Mouse (Mus musculus): Measurements from ENCODE around the gene Pdilt.

DNA sequence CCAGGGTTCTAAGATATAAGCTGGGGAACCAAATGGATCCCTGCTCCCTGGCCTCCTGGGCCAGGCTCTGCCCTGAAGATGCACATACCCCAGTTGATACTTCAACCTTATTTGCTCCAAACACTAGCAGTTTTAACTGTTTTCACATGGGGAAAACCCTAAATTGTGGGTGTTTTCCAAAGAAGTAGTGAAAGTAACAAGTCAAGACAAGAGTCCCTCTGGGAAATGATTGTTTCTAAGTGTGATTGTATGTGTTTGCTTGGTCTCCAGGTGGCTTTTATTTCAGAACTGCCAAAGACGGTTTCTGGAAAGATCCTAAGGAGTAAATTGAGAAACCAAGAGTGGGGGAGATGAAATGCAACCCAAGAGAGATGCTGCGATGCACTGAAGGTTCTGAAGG lies 19.2 kb upstream of the Pdilt start:
- TF ChIP-seq CTCF (IDR thresholded peaks at IDR 0.05; ENCODE audit: low read depth) (no peak), EP300 (IDR thresholded peaks at IDR 0.05; ENCODE audit: low read depth) (no peak)
